Mouse (Mus musculus): ENCODE measurements around the gene Uchl4.

GRCm38 (mm10) chr9:64214452-64214851, 20.5 kb upstream of the Uchl4 start:
- TF ChIP-seq CTCF (IDR thresholded peaks at IDR 0.05; ENCODE audit: insufficient read depth, low read length) (no peak), POLR2A (IDR thresholded peaks at IDR 0.05; ENCODE audit: borderline replicate concordance, extremely low read depth, low read depth, low read length) (no peak)
